Mouse (Mus musculus) stomach, postnatal 0 days (tissue): ENCODE data around the gene Amt.

ENCODE experiments used
- CTCF ChIP-seq: IDR thresholded peaks from 2 replicates; pipeline ENCODE4 v1.5.1; 2016; ENCODE audit warnings: antibody characterized with exemption, low read depth, mild to moderate bottlenecking, moderate library complexity
- EP300 ChIP-seq: optimal IDR thresholded peaks from 2 replicates; pipeline ENCODE3; 2016; ENCODE audit warnings: antibody characterized with exemption

GRCm38 (mm10) chr9:108263131-108263681 lies 33.4 kb upstream of the Amt start:
- TF ChIP-seq CTCF (no peak), EP300 (no peak)
